Mouse (Mus musculus): ENCODE data around the gene Mettl24. TPM values are rescaled to one million over a fixed set of nuclear protein-coding genes. Genes with fewer than 3 reads are reported as not detected.
A peak's percentile ranks its signal among the peaks of the same experiment; 100 is the strongest.

Mettl24 gene
- polyA plus RNA-seq, 1 experiment from 2014 or later: 0.73 TPM

DNA sequence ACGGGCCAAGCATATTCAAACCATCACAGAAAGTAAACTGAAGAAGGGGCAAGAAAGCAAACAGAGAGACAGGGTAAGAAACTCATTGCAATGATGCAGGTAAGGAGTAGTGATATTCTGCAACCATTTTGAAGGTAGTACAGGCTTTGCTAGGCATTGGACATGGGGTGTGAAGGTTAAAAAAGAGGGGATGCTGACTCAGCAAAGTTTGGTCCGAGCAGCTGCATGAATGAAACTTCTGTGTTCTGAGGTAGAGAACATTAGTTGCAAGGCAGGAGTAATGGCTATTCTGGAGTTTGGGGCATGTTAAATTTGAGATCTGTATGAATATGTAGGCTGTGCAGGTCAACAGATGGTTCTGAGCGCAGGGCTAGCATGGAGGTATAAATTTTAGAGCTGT lies 17.8 kb upstream of the Mettl24 start:
- H3K27me3 ChIP-seq: no peaks in the 10 kb centered on the region
- H3K4me3 ChIP-seq (replicated peaks): no peak overlapping the region
- H3K9me3 ChIP-seq: no peaks in the 10 kb centered on the region
- no peaks in the 10 kb centered on the region for H3K36me3 ChIP-seq (replicated peaks)
- H3K27ac ChIP-seq: no peak overlapping the region
- H3K4me2 ChIP-seq: no peak overlapping the region
- no peak overlapping the region for H3K9ac ChIP-seq
- no peaks in the 10 kb centered on the region for H3K4me1 ChIP-seq
- ATAC-seq (ENCODE audit: low FRiP score): no peak
- WGBS: 82% methylated on average over 3 of the region's 3 CpGs

DNA sequence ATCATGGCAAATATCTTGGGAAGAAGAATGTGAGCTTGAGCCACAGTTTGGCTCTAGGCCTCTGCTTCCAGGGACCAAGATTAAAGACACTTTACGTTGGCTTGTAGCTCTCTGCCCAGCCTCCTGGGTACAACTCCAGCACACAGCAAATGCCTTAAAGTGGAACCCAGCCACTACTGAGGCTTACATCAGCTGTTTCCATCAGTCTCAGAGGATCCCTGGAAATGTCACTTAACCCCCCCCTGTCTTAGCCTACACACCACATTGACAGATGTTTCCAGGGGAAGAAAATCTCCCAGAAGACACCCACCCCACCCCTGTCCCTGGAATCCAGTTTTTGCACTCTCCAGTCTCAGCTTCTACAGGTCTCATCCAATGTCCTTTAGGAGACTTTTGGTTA lies 16.1 kb upstream of the Mettl24 start:
- Histone ChIP-seq H3K4me2 (no peak overlapping the region), H3K4me1 (no peaks in the 10 kb centered on the region), H3K27ac (no peak overlapping the region), H3K9me3 (no peaks in the 10 kb centered on the region), H3K4me3 (replicated peaks) (no peak overlapping the region), H3K9ac (no peak overlapping the region), H3K27me3 (no peaks in the 10 kb centered on the region), H3K36me3 (replicated peaks) (no peaks in the 10 kb centered on the region)
- 94% methylated on average over 1 of the region's 1 CpGs for WGBS
- no peak for ATAC-seq (ENCODE audit: low FRiP score)

DNA sequence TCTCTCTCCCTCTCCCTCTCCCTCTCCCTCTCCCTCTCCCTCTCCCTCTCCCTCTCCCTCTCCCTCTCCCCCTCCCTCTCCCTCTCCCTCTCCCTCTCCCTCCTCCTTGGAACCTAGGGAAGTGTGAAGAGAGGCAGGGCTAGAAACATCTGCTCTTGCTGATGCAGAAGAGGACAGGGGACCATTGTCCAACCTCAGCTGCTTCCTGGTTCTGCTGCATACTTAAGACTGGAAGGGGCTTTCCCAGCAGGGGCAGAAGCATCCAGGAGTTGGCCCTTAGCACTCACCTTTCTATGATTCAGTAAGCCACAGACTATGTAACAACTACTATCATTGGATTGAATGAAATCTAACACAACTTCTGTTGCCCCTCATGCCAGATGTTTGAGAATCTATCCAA lies 14.4 kb upstream of the Mettl24 start:
- Histone ChIP-seq H3K36me3 (replicated peaks) (no peaks in the 10 kb centered on the region), H3K4me3 (replicated peaks) (no peak overlapping the region), H3K4me1 (peaks cover 6% of the 10 kb centered on the region; the same call in 1 of the 2 replicates), H3K27me3 (no peaks in the 10 kb centered on the region), H3K4me2 (no peak overlapping the region), H3K9me3 (no peaks in the 10 kb centered on the region), H3K27ac (no peak overlapping the region), H3K9ac (no peak overlapping the region)
- no peak for ATAC-seq (ENCODE audit: low FRiP score)

DNA sequence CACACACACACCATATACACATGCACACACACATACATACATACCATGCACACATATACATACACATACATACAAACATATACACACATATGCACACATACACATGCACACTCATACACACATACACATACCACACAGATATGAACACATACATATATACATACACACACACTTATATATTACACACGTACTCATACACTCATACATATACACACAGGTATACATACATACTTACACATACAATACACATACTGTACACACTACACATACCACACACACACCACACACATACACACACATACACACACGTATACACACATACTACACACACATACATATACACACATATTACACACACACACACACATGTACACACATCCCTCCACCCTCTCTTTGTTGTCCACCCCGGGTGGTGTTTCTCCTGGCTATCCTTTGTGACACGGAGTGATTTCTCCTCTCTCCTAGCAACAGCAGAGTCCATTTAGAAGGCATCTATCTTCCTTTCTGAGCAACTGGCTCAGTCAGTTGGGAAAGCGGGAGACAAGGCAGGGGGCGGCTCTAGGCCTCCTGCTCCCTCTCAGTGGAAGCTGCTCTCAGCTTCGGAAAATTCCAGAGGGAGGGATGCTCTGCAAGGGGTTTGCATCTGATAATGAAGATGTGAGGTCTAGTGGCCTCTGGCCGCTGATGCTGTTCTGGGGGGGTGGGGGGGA lies 10.3 kb upstream of the Mettl24 start:
- Histone ChIP-seq H3K27me3 (0 out of 2 replicates have a peak, but pooled peaks cover 4% of the 10 kb centered on the region), H3K9ac (no peak overlapping the region), H3K4me2 (no peak overlapping the region), H3K36me3 (replicated peaks) (no peaks in the 10 kb centered on the region), H3K27ac (no peak overlapping the region), H3K9me3 (no peaks in the 10 kb centered on the region), H3K4me1 (peaks cover 14% of the 10 kb centered on the region), H3K4me3 (replicated peaks) (no peak overlapping the region)
- 56% methylated on average over 8 of the region's 8 CpGs for WGBS
- no peak; the same call in 1 of the 2 replicates for ATAC-seq (ENCODE audit: low FRiP score)

DNA sequence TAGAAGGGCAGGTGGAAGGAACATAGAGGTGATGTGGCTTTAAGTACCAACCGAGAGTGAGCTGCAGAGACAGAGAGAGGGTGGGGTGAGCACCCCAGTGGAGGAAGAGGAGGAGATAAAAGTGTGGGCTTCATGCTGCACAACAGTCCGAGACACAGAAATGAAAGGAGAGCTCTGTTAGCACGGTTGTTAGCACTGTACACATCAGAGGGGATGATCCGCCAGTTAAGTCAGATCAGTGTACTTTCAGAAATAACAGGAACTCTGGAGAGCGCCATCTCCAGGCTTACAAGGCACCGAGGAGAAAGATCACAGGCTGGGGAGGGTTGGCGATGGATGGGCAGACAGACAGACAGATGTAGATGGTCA lies 9.8 kb upstream of the Mettl24 start:
- WGBS: 68% methylated on average over 7 of the region's 7 CpGs
- H3K27ac ChIP-seq: no peak overlapping the region
- H3K36me3 ChIP-seq (replicated peaks): no peaks in the 10 kb centered on the region
- H3K4me1 ChIP-seq: peaks cover 14% of the 10 kb centered on the region
- H3K4me2 ChIP-seq: no peak overlapping the region
- H3K27me3 ChIP-seq: 0 out of 2 replicates have a peak, but pooled peaks cover 4% of the 10 kb centered on the region
- ATAC-seq (ENCODE audit: low FRiP score): no peak
- H3K4me3 ChIP-seq (replicated peaks): no peak overlapping the region
- no peak overlapping the region for H3K9ac ChIP-seq
- H3K9me3 ChIP-seq: no peaks in the 10 kb centered on the region

DNA sequence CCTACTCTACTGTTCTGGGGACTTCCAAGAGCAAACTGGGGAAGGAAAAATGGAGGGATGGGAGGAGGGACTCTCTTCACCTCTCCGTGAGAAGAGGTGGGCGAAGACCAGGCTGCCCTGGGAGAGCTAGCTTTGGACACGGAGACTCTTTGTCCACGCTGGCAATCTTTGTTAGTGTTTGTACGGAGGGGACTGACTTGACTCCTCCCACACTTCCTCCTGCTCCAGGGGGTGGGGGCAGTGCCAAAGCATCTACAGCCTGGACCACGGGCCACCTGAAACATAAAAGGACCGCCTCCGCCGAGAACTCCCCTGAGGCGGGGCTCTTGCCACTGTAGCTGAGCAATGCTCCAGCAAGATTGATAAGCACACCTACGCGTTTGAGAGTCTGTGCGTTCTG lies 8.9 kb upstream of the Mettl24 start:
- no peaks in the 10 kb centered on the region for H3K9me3 ChIP-seq
- H3K4me1 ChIP-seq: peaks cover 14% of the 10 kb centered on the region
- WGBS: 8% methylated on average over 13 of the region's 13 CpGs
- H3K4me2 ChIP-seq: peak overlapping the region; percentile 42
- H3K4me3 ChIP-seq (replicated peaks): peak overlapping the region; percentile 17; the same call in 1 of the 2 replicates
- no peaks in the 10 kb centered on the region for H3K36me3 ChIP-seq (replicated peaks)
- no peak for ATAC-seq (ENCODE audit: low FRiP score)
- 0 out of 2 replicates have a peak, but pooled peaks cover 4% of the 10 kb centered on the region for H3K27me3 ChIP-seq
- no peak overlapping the region for H3K9ac ChIP-seq
- no peak overlapping the region for H3K27ac ChIP-seq

DNA sequence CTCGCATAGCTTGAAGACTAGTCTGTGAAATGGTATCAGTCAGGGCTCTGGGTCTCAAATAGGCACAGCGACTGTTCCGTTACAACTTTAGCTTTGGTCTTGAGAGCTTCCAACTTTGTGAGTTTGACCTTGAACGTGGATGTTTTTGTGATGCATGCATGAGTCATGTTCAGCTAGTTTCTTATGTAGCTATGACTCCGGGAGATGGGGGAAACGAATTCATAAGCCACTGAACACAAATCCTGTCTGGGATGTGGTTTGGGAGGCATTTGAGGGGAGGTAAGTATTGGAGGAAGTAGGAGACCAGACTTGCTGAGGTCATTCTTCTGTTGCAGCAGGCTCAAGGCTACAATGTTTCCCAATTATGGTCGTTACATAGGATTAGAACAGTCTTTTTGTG lies 7.2 kb upstream of the Mettl24 start:
- H3K9me3 ChIP-seq: no peaks in the 10 kb centered on the region
- no peak overlapping the region for H3K27ac ChIP-seq
- WGBS: 86% methylated on average over 7 of the region's 7 CpGs
- no peak overlapping the region for H3K4me3 ChIP-seq (replicated peaks)
- no peak overlapping the region for H3K4me2 ChIP-seq
- no peaks in the 10 kb centered on the region for H3K36me3 ChIP-seq (replicated peaks)
- H3K4me1 ChIP-seq: peaks cover 14% of the 10 kb centered on the region
- H3K27me3 ChIP-seq: peaks cover 5% of the 10 kb centered on the region; the same call in 1 of the 2 replicates
- H3K9ac ChIP-seq: no peak overlapping the region
- no peak for ATAC-seq (ENCODE audit: low FRiP score)

DNA sequence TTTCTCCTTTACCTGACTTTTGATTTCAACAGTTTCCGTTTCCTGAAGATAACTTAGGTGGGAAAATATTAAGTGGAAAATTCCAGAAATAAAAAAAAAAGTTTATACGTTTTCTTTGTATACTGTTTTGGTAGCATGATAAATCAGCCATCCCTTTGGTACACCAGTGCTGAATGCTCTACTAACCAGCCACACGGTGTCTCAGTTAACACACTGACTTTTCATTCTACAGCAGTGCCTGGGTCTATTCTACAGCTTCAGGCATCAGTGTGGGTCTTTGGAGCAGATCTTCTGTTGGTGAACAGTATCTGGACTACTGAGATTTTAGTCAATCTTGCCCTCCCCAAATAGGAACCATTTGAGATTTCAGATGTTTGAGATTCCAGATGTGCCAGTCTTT lies 4.6 kb upstream of the Mettl24 start:
- WGBS: 85% methylated on average over 3 of the region's 3 CpGs
- Histone ChIP-seq H3K9me3 (no peaks in the 10 kb centered on the region), H3K4me2 (no peak overlapping the region), H3K27me3 (peaks cover 11% of the 10 kb centered on the region; the same call in 1 of the 2 replicates), H3K4me3 (replicated peaks) (no peak overlapping the region), H3K9ac (no peak overlapping the region), H3K36me3 (replicated peaks) (no peaks in the 10 kb centered on the region), H3K4me1 (peaks cover 14% of the 10 kb centered on the region), H3K27ac (no peak overlapping the region)
- ATAC-seq (ENCODE audit: low FRiP score): no peak

DNA sequence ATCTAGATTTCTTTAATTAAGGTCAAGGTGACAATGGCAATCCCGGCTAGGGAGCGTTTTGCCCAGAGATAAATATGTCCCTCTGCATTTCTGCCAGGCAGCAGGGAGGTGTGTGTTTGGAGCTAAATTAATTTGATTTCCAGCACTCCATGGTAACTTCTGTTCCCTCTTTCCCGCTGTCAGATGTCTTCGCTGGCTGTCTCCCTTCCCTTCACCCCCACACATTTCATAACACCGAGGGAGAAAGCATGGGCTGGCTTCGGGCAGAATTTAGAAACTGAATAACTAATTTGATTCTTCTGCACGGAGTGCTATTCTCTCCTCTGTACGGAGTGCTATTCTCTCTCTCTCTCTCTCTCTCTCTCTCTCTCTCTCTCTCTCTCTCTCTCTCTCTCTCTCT lies 612 bp upstream of the Mettl24 start:
- ATAC-seq (ENCODE audit: low FRiP score): no peak
- no peak overlapping the region for H3K27ac ChIP-seq
- no peak overlapping the region for H3K9ac ChIP-seq
- H3K27me3 ChIP-seq: peaks cover 16% of the 10 kb centered on the region; the same call in 1 of the 2 replicates
- WGBS: 31% methylated on average over 8 of the region's 8 CpGs
- no peak overlapping the region for H3K4me3 ChIP-seq (replicated peaks)
- H3K36me3 ChIP-seq (replicated peaks): no peaks in the 10 kb centered on the region
- H3K4me2 ChIP-seq: peak overlapping the region; percentile 99
- H3K4me1 ChIP-seq: peaks cover 16% of the 10 kb centered on the region
- H3K9me3 ChIP-seq: no peaks in the 10 kb centered on the region

DNA sequence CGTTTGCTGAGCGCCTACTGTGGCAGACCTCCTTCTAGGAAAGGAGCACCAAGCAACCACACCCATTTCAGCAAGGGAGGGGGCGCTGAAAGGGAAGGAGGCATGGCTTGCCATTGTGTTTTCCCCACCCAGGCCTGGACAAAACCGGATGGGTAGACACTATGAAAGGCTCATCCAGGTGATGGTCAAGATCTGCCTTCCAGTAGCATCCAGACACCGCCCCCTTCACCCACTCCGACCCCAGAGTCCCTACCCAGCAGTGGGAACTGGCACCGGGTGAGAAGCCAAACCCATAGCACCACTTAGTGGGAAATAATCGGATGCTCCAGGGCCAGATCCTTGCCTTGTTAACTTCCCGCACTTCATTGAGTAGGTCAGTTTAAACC lies 779 bp downstream of the Mettl24 start:
- H3K4me3 ChIP-seq (replicated peaks): peak overlapping the region; percentile 54
- peak overlapping the region; percentile 99 for H3K4me2 ChIP-seq
- peaks cover 19% of the 10 kb centered on the region for H3K4me1 ChIP-seq
- WGBS: 60% methylated on average over 9 of the region's 9 CpGs
- H3K27me3 ChIP-seq: peaks cover 16% of the 10 kb centered on the region; the same call in 1 of the 2 replicates
- H3K27ac ChIP-seq: no peak overlapping the region
- H3K9ac ChIP-seq: no peak overlapping the region
- H3K9me3 ChIP-seq: no peaks in the 10 kb centered on the region
- peak; percentile 11; the same call in 1 of the 2 replicates for ATAC-seq (ENCODE audit: low FRiP score)
- no peaks in the 10 kb centered on the region for H3K36me3 ChIP-seq (replicated peaks)

DNA sequence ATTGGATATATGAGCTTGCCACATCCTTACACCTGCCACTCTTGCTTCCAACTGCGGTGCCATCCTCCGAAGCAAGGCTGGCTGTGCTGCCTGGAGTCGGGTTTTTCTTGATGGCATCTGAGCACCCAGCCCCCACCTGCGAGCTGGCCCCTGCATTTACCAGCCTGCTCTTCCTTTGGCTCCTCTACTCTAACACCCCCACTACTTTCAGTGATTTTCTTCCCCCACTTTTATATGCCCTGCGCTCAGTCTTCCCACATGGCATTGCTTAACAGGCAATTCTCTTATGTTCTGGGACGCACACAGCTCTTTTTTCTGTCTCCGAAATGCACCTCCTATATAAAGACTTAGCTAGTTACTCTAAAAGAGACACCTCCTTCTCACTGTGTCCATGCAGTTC lies 1.2 kb downstream of the Mettl24 start:
- H3K9ac ChIP-seq: no peak overlapping the region
- no peak overlapping the region for H3K4me3 ChIP-seq (replicated peaks)
- 94% methylated on average over 7 of the region's 7 CpGs for WGBS
- no peak overlapping the region for H3K27ac ChIP-seq
- peaks cover 16% of the 10 kb centered on the region; the same call in 1 of the 2 replicates for H3K27me3 ChIP-seq
- H3K4me1 ChIP-seq: peaks cover 19% of the 10 kb centered on the region
- H3K4me2 ChIP-seq: no peak overlapping the region
- no peaks in the 10 kb centered on the region for H3K9me3 ChIP-seq
- H3K36me3 ChIP-seq (replicated peaks): no peaks in the 10 kb centered on the region
- ATAC-seq (ENCODE audit: low FRiP score): no peak

DNA sequence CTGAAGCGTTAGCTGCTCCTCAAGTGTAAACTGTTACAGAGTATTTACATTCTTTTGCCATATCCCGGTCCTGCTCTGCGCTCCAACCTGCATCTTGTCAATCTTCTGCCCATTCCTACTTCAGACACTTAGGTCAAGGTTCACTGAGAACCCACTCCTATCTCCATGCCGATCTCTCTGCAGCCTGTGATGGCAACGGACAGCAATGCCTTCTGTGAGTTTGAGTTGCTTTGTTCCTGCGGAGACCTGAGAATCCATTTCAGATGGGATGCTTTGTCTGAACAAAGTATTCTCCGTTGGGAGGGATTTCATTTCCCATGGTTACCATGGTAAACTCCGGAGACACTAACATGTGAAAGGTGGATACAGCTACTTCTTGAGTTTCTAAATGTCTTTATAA lies 2.6 kb downstream of the Mettl24 start:
- Histone ChIP-seq H3K9me3 (no peaks in the 10 kb centered on the region), H3K9ac (no peak overlapping the region), H3K27me3 (peaks cover 16% of the 10 kb centered on the region; the same call in 1 of the 2 replicates), H3K4me3 (replicated peaks) (no peak overlapping the region), H3K4me1 (peaks cover 19% of the 10 kb centered on the region), H3K36me3 (replicated peaks) (no peaks in the 10 kb centered on the region), H3K27ac (no peak overlapping the region), H3K4me2 (no peak overlapping the region)
- no peak for ATAC-seq (ENCODE audit: low FRiP score)
- 65% methylated on average over 8 of the region's 8 CpGs for WGBS

DNA sequence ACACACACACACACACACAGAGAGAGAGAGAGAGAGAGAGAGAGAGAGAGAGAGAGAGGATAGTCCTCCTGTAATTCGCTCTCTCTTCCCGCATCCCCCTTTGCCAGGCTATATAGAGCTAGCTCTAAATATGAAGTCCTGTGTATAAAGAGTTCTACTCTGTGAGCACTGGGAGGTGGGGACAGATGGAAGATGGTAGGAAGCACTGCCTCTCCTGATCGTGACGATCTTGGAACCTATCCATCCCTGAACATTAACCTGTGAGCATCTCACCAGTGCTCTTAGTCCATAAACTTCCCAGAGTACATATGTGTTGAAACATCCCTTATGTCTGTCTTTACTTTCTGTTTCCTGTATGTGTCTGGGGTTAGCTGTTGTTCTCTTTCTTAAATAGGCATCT lies 3.9 kb downstream of the Mettl24 start:
- Histone ChIP-seq H3K4me2 (no peak overlapping the region), H3K9me3 (no peaks in the 10 kb centered on the region), H3K4me3 (replicated peaks) (no peak overlapping the region), H3K27me3 (0 out of 2 replicates have a peak, but pooled peaks cover 13% of the 10 kb centered on the region), H3K36me3 (replicated peaks) (no peaks in the 10 kb centered on the region), H3K4me1 (peaks cover 19% of the 10 kb centered on the region), H3K9ac (no peak overlapping the region), H3K27ac (no peak overlapping the region)
- no peak for ATAC-seq (ENCODE audit: low FRiP score)
- WGBS: 88% methylated on average over 4 of the region's 4 CpGs

All from forebrain, embryonic 12.5 days (tissue).